Mouse (Mus musculus): Measurements from ENCODE around the gene Rbm28. TPM values are rescaled to one million over a fixed set of nuclear protein-coding genes. Genes with fewer than 3 reads are reported as not detected.

Gene Rbm28
- polyA plus RNA-seq, 1 experiment from 2014 or later: 15.2 TPM

Small RNAs within 50 kb of the gene (microRNA-seq; reads per million reads assigned to microRNA genes)
- not detected for gene Gm24303

Other genes with a start within 250 kb of the Rbm28 start
- not detected in 2 replicates for gene Lep, start 104.8 kb downstream of the Rbm28 start, polyA plus RNA-seq (2015; fragmentation: Nextera tagmentation; extraction: Ambion mirVana)
- 0.05 and 0.06 TPM in 2 replicates for gene Prrt4, start 14.6 kb upstream of the Rbm28 start, polyA plus RNA-seq (2015; fragmentation: Nextera tagmentation; extraction: Ambion mirVana)
- gene Impdh1, start 51.4 kb upstream of the Rbm28 start, polyA plus RNA-seq (2015; fragmentation: Nextera tagmentation; extraction: Ambion mirVana): 9.5 and 10.0 TPM in 2 replicates
- 17.0 and 18.6 TPM in 2 replicates for gene Hilpda, start 107.5 kb upstream of the Rbm28 start, polyA plus RNA-seq (2015; fragmentation: Nextera tagmentation; extraction: Ambion mirVana)
- gene Fam71f2, start 114.6 kb upstream of the Rbm28 start, polyA plus RNA-seq (2015; fragmentation: Nextera tagmentation; extraction: Ambion mirVana): 0.10 and 0.12 TPM in 2 replicates
- not detected in 2 replicates for gene Fam71f1, start 154.1 kb upstream of the Rbm28 start, polyA plus RNA-seq (2015; fragmentation: Nextera tagmentation; extraction: Ambion mirVana)
- gene Calu, start 183.1 kb upstream of the Rbm28 start, polyA plus RNA-seq (2015; fragmentation: Nextera tagmentation; extraction: Ambion mirVana): 95.5 and 121 TPM in 2 replicates
- gene Opn1sw, start 223.5 kb upstream of the Rbm28 start, polyA plus RNA-seq (2015; fragmentation: Nextera tagmentation; extraction: Ambion mirVana): 0.10 TPM in 1 of 2 replicates, not detected in the other
- 0.62 and 0.64 TPM in 2 replicates for gene Ccdc136, start 231.3 kb upstream of the Rbm28 start, polyA plus RNA-seq (2015; fragmentation: Nextera tagmentation; extraction: Ambion mirVana)